Mouse (Mus musculus): ENCODE data around the gene Gm45213. TPM values are rescaled to one million over a fixed set of nuclear protein-coding genes. Genes with fewer than 3 reads are reported as not detected.
A peak's percentile ranks its signal among the peaks of the same experiment; 100 is the strongest.

The Gm45213 gene
- polyA plus RNA-seq, 1 experiment from 2014 or later, result not detected

DNA sequence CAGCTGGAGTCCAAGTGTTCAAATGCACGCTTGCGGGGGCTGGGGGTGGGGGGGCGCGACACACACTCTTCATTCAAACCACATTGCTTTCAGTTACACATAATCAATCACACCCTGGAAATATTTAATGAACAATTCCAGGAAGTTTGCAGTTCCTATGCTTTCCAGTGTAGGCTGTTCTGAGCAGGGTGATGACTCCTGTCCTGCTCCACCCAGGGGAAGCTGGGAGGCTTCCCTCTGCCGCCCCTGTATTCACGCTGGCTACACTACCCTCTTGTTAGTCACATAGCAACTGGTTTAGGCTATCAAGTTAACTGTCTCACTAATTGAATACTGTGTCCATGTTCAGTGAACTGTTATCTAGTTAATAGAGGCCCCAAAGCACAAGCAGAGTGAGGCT lies 32.9 kb upstream of the Gm45213 start:
- no peak overlapping the region for H3K9ac ChIP-seq (ENCODE audit: low read depth, low read length)
- H3K4me1 ChIP-seq (ENCODE audit: control insufficient read depth, insufficient read depth, low read length), result no peaks in the 10 kb centered on the region
- H3K4me2 ChIP-seq (ENCODE audit: low read depth, low read length), result no peak overlapping the region
- ATAC-seq, result no peak
- H3K9me3 ChIP-seq (ENCODE audit: control insufficient read depth, low read length), result no peaks in the 10 kb centered on the region
- 76% methylated on average over 6 of the region's 6 CpGs for WGBS
- H3K4me3 ChIP-seq (ENCODE audit: low read length), result no peak overlapping the region
- no peaks in the 10 kb centered on the region for H3K27me3 ChIP-seq (replicated peaks; ENCODE audit: control insufficient read depth, insufficient read depth, low read length)
- H3K27ac ChIP-seq (ENCODE audit: low read length), result no peak overlapping the region
- no peaks in the 10 kb centered on the region for H3K36me3 ChIP-seq (ENCODE audit: control insufficient read depth, insufficient read depth, low read length)

DNA sequence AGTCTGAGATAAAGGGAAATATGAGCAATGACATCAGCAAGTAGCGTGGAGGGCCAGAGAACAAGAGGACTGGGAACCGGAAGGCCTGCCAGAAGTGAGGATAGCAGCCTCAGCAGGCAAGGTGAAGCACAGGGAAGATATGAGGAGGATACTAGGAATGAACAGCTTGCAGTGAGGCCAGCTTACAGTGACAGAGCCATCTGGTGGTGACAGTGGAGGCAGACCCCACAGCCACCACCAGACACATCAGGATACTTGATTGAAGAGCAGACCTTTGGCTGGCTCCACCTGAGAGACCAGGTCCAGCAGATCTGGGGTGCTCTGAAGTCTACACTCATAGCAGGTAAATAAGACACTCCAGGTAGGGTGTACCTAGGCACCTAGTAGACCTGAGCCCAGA lies 15.7 kb upstream of the Gm45213 start:
- Histone ChIP-seq H3K36me3 (ENCODE audit: control insufficient read depth, insufficient read depth, low read length) (no peaks in the 10 kb centered on the region), H3K9ac (ENCODE audit: low read depth, low read length) (no peak overlapping the region), H3K4me1 (ENCODE audit: control insufficient read depth, insufficient read depth, low read length) (no peaks in the 10 kb centered on the region), H3K27ac (ENCODE audit: low read length) (no peak overlapping the region), H3K27me3 (replicated peaks; ENCODE audit: control insufficient read depth, insufficient read depth, low read length) (no peaks in the 10 kb centered on the region), H3K4me2 (ENCODE audit: low read depth, low read length) (no peak overlapping the region), H3K4me3 (ENCODE audit: low read length) (no peak overlapping the region), H3K9me3 (ENCODE audit: control insufficient read depth, low read length) (0 out of 2 replicates have a peak, but pooled peaks cover 5% of the 10 kb centered on the region)
- no peak for ATAC-seq
- 79% methylated on average over 2 of the region's 2 CpGs for WGBS

DNA sequence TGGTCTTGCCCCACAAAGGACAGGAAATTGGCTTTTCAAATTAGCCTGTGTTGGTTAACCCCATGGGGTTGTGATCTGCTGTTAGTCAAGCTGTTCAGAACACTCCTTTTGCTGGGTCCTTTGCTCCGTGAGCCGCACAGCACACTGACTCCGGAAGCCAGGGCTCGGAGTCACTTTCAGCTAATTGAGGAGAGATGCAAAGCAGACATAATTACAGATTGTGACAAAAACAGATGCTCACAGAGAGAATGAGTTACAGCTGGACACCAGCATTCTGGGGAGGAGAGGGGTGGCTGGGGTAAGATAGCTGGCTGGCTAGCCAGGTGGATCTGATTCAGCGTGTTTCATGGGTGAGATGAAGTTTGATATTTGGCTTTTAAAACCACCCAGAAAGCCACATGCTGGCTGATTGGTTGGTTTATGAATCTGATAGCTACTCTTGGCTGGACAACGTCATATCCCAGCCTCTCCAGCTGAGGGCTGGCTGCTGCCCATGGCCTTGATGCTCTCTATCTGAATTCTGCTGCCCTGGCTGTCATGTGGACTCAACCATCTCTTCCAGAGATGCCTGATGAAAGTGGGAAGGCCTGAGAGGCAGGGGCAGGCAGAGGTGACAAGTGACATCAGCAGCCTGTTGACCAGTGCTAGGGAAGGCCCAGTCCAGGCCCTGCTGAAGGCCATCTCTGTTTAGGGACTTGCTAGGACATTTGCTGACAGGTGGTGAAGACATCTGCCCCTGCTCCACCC lies 14.5 kb upstream of the Gm45213 start:
- Histone ChIP-seq H3K27me3 (replicated peaks; ENCODE audit: control insufficient read depth, insufficient read depth, low read length) (no peaks in the 10 kb centered on the region), H3K9me3 (ENCODE audit: control insufficient read depth, low read length) (0 out of 2 replicates have a peak, but pooled peaks cover 5% of the 10 kb centered on the region), H3K4me1 (ENCODE audit: control insufficient read depth, insufficient read depth, low read length) (no peaks in the 10 kb centered on the region), H3K36me3 (ENCODE audit: control insufficient read depth, insufficient read depth, low read length) (no peaks in the 10 kb centered on the region), H3K27ac (ENCODE audit: low read length) (no peak overlapping the region), H3K4me3 (ENCODE audit: low read length) (no peak overlapping the region), H3K4me2 (ENCODE audit: low read depth, low read length) (no peak overlapping the region), H3K9ac (ENCODE audit: low read depth, low read length) (no peak overlapping the region)
- no peak for ATAC-seq
- 66% methylated on average over 6 of the region's 6 CpGs for WGBS

DNA sequence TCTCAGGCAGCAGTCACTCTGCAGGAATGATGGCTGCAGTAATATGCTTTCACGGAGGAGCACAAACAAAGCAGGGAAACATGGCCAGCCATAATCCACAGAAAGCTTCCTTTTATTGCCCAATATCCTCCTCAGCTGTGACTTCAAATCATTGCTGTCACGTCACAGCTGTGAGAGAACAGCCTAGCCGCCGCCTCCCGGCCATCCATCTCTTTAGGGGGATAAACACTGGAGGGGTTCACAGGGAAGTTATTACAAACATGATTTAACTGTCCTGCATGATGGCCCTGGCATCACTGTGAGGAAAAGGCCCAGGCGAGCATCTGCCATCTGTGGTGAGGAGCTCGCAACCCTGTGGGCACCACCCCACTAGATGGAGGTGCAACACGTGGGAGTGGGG lies 6.6 kb upstream of the Gm45213 start:
- Histone ChIP-seq H3K36me3 (ENCODE audit: control insufficient read depth, insufficient read depth, low read length) (no peaks in the 10 kb centered on the region), H3K27me3 (replicated peaks; ENCODE audit: control insufficient read depth, insufficient read depth, low read length) (no peaks in the 10 kb centered on the region), H3K4me1 (ENCODE audit: control insufficient read depth, insufficient read depth, low read length) (no peaks in the 10 kb centered on the region), H3K9ac (ENCODE audit: low read depth, low read length) (no peak overlapping the region), H3K4me3 (ENCODE audit: low read length) (no peak overlapping the region), H3K27ac (ENCODE audit: low read length) (no peak overlapping the region), H3K4me2 (ENCODE audit: low read depth, low read length) (no peak overlapping the region), H3K9me3 (ENCODE audit: control insufficient read depth, low read length) (no peaks in the 10 kb centered on the region)
- WGBS, result 46% methylated on average over 8 of the region's 8 CpGs
- ATAC-seq, result 0 out of 2 replicates have a peak, but pooled peaks have one; percentile 36

DNA sequence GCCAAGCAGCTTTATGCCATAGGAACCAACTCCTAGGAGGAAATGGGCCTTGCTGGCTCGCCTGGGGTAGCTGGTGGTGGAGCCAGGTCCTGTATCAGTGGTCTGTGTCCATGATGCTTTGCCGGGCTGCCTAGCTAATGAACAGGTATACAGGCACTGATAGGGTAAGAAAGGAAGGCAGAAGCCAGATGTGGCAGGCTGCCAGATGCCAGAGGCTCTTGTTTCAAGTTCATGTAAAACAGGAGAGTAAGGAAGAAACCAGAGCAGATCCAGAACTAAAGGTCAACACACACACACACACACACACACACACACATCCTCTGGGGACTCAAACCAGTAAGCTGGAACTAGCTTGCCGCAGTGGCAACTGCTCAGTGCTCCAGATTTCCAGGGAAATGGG lies 5.1 kb upstream of the Gm45213 start:
- Histone ChIP-seq H3K27ac (ENCODE audit: low read length) (no peak overlapping the region), H3K27me3 (replicated peaks; ENCODE audit: control insufficient read depth, insufficient read depth, low read length) (no peaks in the 10 kb centered on the region)
- WGBS, result 73% methylated on average over 3 of the region's 3 CpGs

DNA sequence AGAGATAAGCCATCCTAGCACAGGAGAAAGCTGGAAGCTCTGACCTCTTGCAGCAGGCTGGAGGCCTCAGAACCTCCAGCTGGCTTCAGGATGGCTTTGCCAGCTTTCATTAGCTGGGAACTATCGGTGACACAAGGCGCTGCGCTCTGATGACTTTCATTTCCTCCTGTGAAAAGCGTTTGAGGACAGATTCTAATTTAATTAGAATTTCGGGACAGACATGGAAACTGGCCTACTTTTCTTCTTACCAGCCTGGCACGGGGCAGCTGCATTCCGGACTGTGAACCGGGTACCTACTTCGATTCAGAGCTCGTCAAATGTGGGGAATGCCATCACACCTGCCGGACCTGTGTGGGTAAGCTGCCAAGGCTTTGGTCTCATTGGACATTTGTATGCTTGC lies 4.7 kb upstream of the Gm45213 start:
- no peak overlapping the region for H3K4me3 ChIP-seq (ENCODE audit: low read length)
- ATAC-seq, result no peak
- 0 out of 2 replicates have a peak overlapping the region, but pooled peaks have one; percentile 2 for H3K9ac ChIP-seq (ENCODE audit: low read depth, low read length)
- H3K36me3 ChIP-seq (ENCODE audit: control insufficient read depth, insufficient read depth, low read length), result no peaks in the 10 kb centered on the region
- no peak overlapping the region for H3K4me2 ChIP-seq (ENCODE audit: low read depth, low read length)
- no peaks in the 10 kb centered on the region for H3K27me3 ChIP-seq (replicated peaks; ENCODE audit: control insufficient read depth, insufficient read depth, low read length)
- WGBS, result 82% methylated on average over 11 of the region's 11 CpGs
- no peaks in the 10 kb centered on the region for H3K4me1 ChIP-seq (ENCODE audit: control insufficient read depth, insufficient read depth, low read length)
- H3K27ac ChIP-seq (ENCODE audit: low read length), result no peak overlapping the region
- H3K9me3 ChIP-seq (ENCODE audit: control insufficient read depth, low read length), result no peaks in the 10 kb centered on the region

More for the DNA sequence above, 5.1 kb upstream of the Gm45213 start:
- no peak for ATAC-seq
- no peaks in the 10 kb centered on the region for H3K9me3 ChIP-seq (ENCODE audit: control insufficient read depth, low read length)
- H3K4me2 ChIP-seq (ENCODE audit: low read depth, low read length), result no peak overlapping the region
- no peaks in the 10 kb centered on the region for H3K4me1 ChIP-seq (ENCODE audit: control insufficient read depth, insufficient read depth, low read length)
- H3K4me3 ChIP-seq (ENCODE audit: low read length), result no peak overlapping the region
- H3K9ac ChIP-seq (ENCODE audit: low read depth, low read length), result 0 out of 2 replicates have a peak overlapping the region, but pooled peaks have one; percentile 2
- no peaks in the 10 kb centered on the region for H3K36me3 ChIP-seq (ENCODE audit: control insufficient read depth, insufficient read depth, low read length)

DNA sequence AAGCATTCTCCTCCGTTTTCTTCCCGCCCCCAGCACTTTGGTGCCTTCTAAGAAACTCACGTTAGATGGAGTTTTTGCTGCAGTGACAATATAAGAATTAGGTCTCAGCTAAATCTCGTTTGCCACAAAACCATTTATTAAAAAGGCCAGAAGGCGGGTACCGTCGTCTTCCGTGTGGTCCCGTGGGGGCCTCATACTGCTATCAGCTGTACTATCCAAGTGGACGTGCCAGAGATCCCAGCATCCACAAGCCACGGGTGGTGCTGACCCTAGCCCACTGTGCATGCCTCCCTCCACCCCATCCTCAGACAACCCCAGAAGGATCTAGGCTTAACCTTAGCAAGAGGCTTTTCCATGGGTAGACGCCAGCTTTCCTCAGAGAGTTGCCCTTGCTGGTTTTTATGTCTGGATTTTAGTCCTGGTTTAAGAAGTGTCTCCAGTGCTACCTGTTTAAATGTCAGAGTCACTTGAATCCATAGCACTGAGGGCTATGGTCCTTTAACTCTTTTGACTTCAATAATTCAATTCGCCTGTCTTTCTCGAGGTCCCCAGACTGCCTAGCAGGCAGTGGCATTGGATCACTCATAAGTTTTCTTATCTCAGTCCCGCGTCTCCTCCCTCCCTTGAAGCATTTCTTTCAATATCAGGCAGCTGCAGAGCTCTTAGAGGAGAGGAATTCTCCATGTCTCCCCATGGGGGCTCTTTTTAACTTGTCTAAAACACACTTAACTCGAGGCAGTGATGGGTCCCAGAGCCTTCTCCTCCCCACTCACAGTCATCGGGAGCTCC lies 3.2 kb upstream of the Gm45213 start:
- ATAC-seq, result no peak
- Histone ChIP-seq H3K4me2 (ENCODE audit: low read depth, low read length) (no peak overlapping the region), H3K27me3 (replicated peaks; ENCODE audit: control insufficient read depth, insufficient read depth, low read length) (no peaks in the 10 kb centered on the region), H3K4me1 (ENCODE audit: control insufficient read depth, insufficient read depth, low read length) (no peaks in the 10 kb centered on the region), H3K9ac (ENCODE audit: low read depth, low read length) (no peak overlapping the region), H3K9me3 (ENCODE audit: control insufficient read depth, low read length) (no peaks in the 10 kb centered on the region), H3K36me3 (ENCODE audit: control insufficient read depth, insufficient read depth, low read length) (no peaks in the 10 kb centered on the region), H3K27ac (ENCODE audit: low read length) (no peak overlapping the region), H3K4me3 (ENCODE audit: low read length) (no peak overlapping the region)
- 80% methylated on average over 18 of the region's 18 CpGs for WGBS

DNA sequence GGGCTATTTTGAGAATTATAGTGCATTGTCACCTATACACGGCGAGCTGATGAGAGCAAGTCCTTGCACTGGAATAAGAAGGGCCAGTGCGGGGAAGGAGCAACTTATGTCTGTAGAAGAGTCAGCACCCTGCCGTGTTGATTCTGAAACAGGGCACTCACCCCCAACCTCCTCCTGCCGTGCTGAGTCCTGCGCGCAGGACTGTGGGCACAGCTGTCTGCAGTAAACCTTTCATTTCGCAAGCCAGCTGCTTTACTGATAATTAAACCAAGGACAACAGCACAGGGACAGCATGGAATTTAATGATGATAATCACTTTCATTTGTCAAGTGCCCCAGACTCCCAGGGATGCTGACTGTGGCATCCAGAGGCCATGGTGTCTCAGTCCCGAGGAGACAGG lies 1.2 kb downstream of the Gm45213 start:
- Histone ChIP-seq H3K4me1 (ENCODE audit: control insufficient read depth, insufficient read depth, low read length) (no peaks in the 10 kb centered on the region), H3K27ac (ENCODE audit: low read length) (no peak overlapping the region), H3K4me2 (ENCODE audit: low read depth, low read length) (no peak overlapping the region), H3K9ac (ENCODE audit: low read depth, low read length) (no peak overlapping the region), H3K9me3 (ENCODE audit: control insufficient read depth, low read length) (no peaks in the 10 kb centered on the region), H3K4me3 (ENCODE audit: low read length) (no peak overlapping the region), H3K36me3 (ENCODE audit: control insufficient read depth, insufficient read depth, low read length) (no peaks in the 10 kb centered on the region), H3K27me3 (replicated peaks; ENCODE audit: control insufficient read depth, insufficient read depth, low read length) (no peaks in the 10 kb centered on the region)
- no peak for ATAC-seq
- WGBS, result 49% methylated on average over 9 of the region's 9 CpGs

DNA sequence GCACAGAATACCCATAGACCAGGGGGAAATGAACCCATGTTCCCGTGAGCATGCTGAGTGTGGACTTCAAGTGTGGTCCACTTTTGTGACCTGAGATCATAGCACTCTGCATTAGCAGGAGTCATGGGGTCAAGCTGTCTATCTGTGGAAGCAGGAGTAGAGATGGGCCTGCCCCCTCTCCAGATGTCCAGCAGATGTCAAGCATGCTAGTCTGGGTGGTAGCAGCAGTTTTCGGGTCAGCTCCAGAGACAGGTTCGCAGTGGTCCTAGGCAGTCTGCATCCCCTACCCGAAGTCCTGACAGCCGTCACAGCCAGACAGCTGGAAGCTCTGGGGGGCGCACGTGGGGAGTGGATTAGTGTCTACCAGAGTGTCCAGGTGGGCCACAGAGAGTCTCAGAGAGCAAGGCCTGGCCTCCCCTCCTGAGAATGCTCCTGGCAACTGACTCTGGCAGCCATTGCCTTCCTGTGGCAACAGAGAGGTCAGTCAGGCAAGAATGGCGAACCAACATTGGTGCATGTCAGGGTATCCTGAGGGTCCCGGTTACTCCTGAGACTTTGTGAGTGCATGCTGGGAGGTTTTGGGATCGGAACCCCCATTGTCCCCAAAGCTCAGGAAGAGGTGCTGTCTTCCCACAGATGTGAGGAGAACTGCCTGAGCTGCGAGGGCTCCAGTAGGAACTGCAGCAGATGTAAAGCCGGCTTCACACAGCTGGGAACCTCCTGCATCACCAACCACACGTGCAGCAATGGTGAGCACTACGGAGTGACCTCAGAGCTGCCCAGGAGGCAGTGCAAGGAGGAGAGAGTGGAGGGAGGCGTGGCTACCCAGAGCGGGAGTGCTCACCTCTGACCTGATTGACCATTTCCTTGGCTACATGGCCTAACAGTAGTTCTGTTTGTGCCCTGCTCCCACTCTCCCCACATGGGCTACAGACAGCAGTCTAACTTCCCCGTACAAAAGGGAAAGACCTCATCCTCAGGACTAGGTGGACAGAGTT lies 3.8 kb downstream of the Gm45213 start:
- WGBS, result 56% methylated on average over 17 of the region's 17 CpGs
- ATAC-seq, result no peak

More for the DNA sequence above, 3.8 kb downstream of the Gm45213 start:
- Histone ChIP-seq H3K36me3 (ENCODE audit: control insufficient read depth, insufficient read depth, low read length) (no peaks in the 10 kb centered on the region), H3K4me2 (ENCODE audit: low read depth, low read length) (no peak overlapping the region), H3K9ac (ENCODE audit: low read depth, low read length) (no peak overlapping the region), H3K9me3 (ENCODE audit: control insufficient read depth, low read length) (no peaks in the 10 kb centered on the region), H3K4me3 (ENCODE audit: low read length) (no peak overlapping the region), H3K4me1 (ENCODE audit: control insufficient read depth, insufficient read depth, low read length) (no peaks in the 10 kb centered on the region), H3K27me3 (replicated peaks; ENCODE audit: control insufficient read depth, insufficient read depth, low read length) (no peaks in the 10 kb centered on the region), H3K27ac (ENCODE audit: low read length) (no peak overlapping the region)

All from intestine, embryonic 16.5 days (tissue).